Mouse (Mus musculus) heart, postnatal 14 days (tissue): ENCODE measurements around the gene Zfp867. TPM values are rescaled to one million over a fixed set of nuclear protein-coding genes. Genes with fewer than 3 reads are reported as not detected.

ENCODE experiments used
- DNase-seq, 2 experiments: peaks; one replicate each; pipeline ENCODE4 v3.0.0; 2021 to 2022
- intact Hi-C: fragments of 180-260 bp; cut with DNase I; formaldehyde crosslinking; loops from one replicate; pipeline ENCODE4 v1.15.1; 2025
- long read RNA-seq, 2 experiments: library from polyadenylated mRNA; stranded (forward); transcript quantifications; one replicate each; pipeline ENCODE4 v2.0.0; 2021
- total RNA-seq, 2 experiments: library from RNA; stranded (reverse); gene quantifications; 2 replicates each; pipeline ENCODE4 v1.2.3; 2021

Gene Zfp867
- 1 to 10 TPM; 4.2 to 4.6 TPM for total RNA-seq
- long read RNA-seq, experiment 1, partial matches to known transcripts, result 0 of 6 reads
- long read RNA-seq, experiment 1, other reads (novel, unspliced or antisense), result 3 of 6 reads
- long read RNA-seq, experiment 2, transcript Zfp867-201 (4 exons, 3,412 nt), result major isoform, 13 of 16 reads
- long read RNA-seq, experiment 2, partial matches to known transcripts, result 0 of 16 reads
- long read RNA-seq, experiment 2, other reads (novel, unspliced or antisense), result 3 of 16 reads

DNA sequence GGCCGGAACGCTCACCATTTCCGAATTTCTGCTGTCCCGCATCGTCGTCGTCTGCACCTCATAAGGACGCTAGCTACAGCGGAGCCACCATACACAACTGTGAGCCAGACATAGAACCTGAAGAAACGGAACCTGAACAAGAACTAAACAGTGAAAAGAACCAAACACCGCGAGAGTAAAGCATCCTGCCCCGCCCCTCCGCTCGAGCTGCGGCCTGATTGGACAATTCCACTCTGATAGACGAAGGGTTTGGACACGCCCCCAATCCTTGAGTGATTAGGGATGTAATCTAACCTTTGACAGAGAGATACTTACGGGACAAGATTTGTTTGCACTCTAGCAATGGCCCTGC lies at the start of gene Zfp867:
Gene Zfp867, minus strand, starts transcription at position 149 of the 352 bp plus-strand sequence.
- intact Hi-C loops, result loop anchor here (5.0 kb wide), 1 partner anchor 50 kb away; no protein-coding TSS in a partner anchor
- DNase-seq, result peak; percentile 81 to 89

DNA sequence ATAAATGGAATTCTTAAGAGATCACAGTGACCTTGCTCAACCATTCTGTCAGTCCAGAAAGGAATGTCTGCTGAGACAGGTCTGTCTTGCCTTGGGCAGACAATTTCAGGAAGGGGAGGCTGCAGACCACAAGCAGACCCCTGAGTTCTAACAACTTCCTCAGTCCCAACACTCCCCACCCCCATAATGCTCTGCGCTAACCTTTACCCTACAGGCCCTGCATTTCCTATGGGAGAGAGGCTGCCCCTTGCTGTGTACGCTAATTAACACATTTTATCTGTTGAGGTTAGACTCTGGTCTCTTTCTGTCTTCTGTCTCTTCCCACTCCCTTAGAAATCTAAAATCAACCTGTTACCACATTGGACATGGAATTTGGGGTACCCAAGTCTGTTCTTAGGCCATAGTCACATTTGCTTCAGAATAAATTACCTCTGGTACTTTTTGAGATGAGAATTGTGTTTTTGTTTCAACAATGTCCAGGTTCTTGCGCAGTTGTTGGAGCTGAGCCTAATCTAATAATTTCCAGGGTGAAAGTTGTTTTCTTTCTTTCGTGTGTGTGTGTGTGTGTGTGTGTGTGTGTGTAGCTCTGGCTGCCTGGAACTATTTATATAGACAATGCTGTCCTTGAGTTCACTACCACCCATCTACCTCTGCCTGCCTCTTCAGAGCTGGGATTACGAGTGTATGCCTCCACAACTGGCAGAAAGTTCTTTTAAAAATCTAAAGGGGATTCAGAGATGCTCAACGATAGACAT lies 47.6 kb upstream of the Zfp867 start:
- intact Hi-C loops, result loop anchor here (10.0 kb wide), 1 partner anchor 225 kb away; no protein-coding TSS in a partner anchor
- no peak for DNase-seq

DNA sequence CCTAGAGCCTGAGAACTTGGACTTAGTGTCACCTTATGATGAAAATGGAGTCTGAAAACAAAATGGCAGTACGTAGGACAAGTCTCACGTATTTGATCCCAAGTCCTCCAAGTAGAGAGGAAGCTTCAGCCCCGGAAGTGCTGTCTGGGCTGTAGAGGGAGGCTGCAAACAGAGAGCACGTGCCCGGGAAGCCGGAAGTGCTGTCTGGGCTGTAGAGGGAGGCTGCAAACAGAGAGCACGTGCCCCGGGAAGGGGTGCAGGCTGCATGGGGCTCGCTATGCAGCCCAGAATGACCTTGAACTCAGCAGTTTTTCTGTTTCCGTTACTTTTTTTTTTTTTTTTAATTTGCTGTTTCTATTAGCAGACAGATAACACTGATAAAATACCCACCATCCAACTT lies 46.0 kb upstream of the Zfp867 start:
- DNase-seq, result peak in 1 of 2 experiments; percentile 24
- intact Hi-C loops, result no loop called here

DNA sequence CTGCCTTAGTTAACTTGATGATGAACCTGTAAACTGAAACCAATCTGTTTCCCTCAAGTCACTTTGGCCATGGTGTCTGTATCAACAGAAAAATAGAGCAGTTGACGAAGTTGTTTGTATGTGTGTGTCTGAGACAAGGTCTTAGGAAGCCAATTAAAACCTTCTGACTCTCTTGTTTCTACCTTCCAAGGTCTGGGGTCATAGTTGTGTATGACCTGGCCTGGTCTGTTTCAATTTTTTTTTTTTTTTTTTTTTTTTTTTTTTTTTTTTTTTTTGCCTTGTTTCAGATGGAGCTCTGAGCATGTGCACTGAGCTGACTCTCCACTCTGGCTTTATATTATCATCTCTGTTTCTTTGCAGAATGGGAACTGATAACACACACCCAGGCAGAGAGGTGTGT lies 45.2 kb upstream of the Zfp867 start:
- DNase-seq, result no peak
- intact Hi-C loops, result no loop called here

DNA sequence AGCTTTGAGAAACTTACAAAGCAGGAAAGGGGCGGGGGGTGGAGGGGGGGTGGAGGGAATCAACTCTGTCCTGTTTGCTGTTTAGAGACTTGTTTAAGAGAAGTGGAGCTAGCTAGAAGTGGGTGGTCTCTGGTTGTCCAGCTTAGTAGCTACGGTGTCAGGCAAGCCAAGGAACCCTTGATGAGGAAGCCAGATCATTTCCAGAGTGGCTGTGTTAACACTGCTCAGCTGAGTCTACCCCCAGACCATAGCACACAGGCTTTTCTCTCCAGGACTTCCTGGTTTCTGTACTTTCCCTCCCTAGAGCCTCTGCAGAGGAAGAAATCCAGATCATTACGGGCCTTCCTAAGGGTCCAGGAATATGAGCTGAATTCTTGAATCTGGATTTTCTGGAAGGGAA lies 42.5 kb upstream of the Zfp867 start:
- DNase-seq, result no peak
- intact Hi-C loops, result no loop called here

DNA sequence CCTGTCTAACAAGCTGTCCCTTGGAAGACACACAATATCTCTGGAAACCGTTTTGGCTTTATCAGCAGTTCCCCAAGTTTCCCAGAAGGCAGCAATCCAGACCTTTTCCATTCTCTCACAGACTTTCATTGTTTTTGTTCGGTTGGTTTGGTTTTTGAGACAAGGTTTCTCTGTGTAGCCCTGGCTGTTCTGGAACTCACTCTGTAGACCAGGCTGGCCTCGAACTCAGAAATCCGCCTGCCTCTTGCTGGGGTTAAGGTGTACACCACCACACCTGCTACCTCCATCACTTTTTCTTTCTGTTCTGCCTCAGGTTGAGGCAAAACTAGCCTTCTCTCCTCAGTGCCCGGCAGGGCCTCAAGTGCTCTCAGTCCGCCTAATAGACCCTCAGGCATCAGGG lies 42.1 kb upstream of the Zfp867 start:
- DNase-seq, result no peak
- intact Hi-C loops, result no loop called here

DNA sequence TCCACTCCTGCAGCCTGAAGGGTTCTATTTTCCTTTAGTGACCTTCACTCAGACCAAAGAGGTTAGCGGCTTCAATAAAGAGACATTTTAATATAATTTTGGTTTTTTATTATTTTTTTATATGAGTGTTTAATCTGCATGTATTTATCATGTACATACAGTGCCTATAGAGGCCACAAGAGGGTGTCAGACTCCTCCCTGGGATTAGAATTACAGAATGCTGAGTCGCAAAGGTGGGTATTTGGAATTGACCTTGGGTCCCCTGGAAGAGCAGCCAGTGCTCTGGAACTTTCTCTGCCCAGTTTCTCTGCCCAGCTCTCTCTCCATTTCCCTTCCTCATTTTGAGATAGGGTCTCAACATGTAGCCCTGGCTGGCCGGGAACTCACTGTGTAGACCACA lies 41.3 kb upstream of the Zfp867 start:
- intact Hi-C loops, result no loop called here
- DNase-seq, result no peak

DNA sequence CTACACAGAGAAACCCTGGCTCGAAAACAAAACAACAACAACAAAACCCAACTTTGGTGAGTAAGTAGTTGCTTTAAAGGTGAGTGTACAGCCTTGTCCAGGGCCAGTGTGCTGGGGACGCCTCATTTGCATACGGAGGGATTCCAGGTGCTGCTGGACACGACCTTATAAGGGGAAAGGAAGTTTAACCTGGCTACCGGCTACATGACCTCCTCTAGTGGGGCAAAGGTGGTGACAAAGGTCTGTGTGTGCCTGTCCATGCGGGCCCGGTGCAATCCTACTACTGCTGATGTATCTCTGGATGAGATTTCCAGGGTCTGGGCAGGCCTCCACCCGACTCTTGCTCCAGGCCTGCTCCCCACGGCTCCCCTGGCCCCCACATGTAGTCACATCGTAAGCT lies 40.5 kb upstream of the Zfp867 start:
- no peak for DNase-seq
- intact Hi-C loops, result no loop called here

DNA sequence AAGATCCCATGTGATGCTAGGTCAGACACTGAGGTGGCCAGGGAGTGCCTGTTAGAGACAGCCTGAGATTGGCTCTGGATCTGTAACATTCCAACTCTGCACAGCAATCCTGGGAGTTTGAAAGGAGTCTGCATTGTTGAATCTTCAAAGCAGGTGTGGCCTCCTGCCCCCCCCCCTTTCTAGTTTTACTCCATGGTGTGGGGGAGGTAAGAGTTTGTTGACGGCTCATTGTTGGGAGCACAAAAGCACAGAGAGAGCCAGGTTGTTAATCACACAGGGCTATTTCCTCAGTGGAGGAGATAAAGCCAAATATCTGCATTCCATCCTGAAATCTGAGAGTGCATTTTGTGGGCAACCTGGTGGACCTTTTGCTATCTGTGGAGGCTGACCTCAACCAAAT lies 39.3 kb upstream of the Zfp867 start:
- intact Hi-C loops, result no loop called here
- no peak for DNase-seq

DNA sequence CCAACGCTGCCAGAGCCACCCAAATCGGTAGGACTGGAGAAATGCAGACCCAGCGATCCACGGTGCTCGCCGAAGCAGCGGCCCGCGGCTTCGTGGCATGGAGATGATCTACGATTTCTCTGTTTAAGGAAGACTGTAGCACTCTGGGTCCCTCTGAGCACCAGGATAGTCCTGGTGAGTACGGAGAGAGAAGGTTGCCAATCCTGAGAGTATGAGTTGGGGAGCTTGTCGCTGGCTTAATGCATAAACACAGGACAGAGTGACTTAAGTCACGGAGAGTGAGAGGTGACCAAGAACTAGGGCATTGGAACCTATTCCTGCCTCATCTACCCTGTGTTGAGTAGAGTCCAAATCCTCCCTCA lies 34.4 kb upstream of the Zfp867 start:
- no peak for DNase-seq
- intact Hi-C loops, result no loop called here

DNA sequence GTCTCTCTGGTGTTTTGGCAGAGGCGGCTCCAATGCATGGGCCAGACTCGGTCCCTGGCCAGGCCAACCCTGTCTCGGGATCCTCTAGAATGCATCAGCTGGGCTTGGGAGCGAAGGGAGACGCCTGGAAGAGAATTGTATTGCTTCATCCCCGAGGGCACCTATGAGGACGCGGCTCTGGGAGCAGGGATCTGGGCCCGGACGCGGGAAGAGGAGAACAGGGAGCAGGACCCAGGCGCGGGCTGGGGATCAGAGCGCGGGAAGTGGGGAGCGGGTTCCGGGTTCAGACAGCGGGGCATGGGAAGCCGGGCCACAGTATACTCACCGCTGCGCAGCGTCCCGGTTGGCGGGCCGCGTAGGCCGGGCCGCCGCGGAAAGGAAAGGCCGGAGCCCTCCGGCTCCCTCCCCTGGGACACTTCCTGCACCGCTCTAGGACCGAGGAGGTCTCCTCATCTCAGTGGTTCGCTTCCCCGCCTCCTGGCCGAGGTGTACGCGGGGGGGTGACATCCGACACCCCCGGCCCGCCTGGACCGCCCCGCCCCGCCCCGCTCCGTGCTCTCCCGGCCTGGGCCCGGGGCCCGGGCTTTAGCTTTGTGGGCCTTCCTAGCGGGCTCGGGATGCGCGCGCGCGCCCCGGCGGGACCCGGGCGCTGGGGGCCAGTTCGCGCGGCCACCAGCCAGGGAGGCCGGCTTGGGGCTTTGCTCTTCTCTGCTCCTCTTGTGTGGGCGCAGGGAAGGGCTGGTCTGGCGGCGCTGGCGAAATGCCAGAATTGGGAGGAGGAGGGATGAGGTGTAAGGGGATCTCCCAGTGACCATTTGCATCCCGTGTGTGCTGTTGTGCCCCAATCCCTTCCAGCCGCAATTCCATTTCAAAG lies 33.8 kb upstream of the Zfp867 start:
- intact Hi-C loops, result no loop called here
- peak; percentile 93 for DNase-seq

DNA sequence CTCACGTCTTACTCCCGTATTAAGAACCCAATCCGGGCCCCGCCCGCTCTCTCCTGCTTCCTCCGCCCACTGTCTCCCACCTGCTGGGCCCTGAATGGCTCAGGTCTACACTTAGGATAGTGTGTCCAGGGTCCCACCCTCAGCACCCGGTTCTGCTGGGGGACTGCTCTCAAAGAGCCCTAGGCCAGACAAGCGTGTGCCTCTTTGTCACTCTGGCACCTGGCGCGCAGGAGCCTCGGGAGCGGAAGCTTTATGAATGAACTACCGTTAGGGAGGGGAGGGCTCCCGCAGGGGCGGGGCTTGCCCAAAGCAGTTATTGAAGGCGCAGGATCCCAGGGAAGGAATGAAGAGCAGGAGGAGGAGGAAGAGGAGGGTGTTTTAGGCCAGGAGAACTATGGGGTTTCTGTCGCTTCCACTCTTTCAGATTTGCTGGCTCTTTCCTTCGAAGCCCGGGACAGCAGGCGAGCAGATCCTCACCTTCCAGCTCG lies 33.1 kb upstream of the Zfp867 start:
- DNase-seq, result peak; percentile 48 to 55
- intact Hi-C loops, result no loop called here

DNA sequence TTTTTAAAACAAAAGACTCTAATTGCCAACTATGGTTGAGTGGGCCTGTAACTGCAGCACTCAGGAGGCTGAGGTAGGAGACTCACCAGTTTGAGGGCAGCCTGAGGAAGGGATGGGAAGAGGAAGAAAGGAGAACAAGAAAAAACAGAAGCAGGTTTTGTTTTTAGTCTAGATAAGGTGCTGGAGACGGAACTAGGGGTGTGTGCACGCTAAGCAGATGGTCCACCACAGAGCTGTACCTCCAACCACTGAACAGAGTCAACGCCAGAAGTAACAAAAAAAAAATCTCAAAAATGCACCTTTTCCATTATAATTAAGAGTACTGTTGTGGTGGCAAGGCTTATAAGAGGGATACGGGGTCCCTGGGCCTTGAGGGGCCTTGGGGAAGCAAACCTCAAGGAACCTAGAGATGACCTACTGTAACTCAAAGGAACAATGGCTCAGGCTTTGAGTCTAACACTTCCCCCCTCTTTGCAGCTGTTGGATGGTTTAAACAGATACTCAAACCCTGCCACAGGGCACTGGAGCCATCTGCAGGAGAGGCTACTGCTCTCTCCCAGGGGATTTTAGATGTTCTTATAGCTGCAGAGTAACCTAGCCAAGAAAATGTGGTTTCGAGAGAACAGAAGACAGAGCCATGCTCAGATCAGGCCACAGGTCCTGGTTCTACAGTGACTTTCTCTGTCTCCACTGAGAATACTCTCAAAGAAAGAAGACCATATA lies 29.9 kb upstream of the Zfp867 start:
- intact Hi-C loops, result no loop called here
- no peak for DNase-seq

DNA sequence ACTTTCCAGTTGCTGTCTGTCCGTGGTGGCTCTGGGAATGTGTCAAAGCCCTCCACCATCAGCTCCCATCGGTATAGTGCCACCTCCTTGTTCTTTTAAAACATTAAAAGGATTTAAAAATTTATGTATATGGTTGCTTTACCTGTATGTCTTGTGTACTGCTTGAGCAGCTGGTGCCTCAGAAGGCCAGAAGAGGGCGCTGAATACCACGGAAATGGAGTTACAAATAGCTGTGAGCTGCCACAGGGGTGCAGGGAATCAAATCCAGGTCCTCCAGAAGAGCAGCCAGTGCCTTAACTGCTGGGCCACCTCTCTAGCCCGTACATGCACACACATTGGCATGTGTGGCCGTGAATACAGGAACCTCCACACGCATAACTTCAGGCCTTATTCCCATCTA lies 25.5 kb upstream of the Zfp867 start:
- no peak for DNase-seq
- intact Hi-C loops, result no loop called here

DNA sequence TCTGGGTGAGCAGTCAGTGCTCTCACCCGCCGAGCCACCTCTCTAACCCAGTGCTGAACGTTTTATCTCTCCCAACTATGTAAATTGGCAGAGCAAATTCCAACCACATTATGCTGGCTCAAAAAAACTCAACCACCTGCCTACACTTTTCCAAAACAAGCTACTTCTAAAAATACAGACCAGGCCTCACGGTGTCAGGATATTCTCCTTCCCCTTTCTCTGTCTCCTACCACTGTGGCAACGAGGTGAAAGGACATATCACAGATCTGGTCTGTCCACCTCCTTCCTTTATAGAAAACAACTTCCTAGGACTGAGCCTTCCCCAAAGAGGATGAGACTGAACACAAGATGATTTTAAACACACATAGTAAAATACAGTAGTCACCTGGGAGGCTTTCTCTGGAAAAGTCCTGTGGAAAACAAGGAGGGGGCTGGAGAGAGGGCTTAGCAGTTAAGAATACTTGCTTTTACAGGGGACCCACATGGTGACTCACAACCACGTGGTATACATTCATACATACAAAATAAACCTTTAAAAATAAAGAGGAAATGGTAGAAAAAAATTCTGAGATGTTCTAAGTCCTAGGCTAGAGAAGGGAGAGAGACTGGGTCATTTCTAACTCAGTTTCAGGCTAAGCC lies 24.5 kb upstream of the Zfp867 start:
- intact Hi-C loops, result no loop called here

DNA sequence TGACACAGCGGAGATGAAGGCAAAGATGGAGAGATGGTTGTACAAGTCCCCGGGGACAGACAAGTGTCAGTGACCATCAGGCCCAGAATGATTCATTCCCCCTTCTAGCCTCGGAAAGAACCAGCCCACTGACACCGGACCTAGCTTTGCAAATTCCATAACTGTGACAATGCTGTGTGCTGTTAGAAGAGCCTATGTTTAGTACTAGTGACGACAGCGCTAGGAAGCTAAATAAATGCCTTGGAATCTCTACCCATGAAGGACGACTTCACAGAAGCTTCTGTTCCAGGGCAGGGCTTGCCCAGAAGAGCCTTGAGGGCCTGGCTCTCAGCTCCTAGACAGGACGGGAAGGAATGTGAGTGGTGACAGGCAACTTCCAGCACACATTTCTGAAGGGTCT lies 13.9 kb upstream of the Zfp867 start:
- DNase-seq, result no peak
- intact Hi-C loops, result no loop called here

More for the DNA sequence above, 24.5 kb upstream of the Zfp867 start:
- no peak for DNase-seq

DNA sequence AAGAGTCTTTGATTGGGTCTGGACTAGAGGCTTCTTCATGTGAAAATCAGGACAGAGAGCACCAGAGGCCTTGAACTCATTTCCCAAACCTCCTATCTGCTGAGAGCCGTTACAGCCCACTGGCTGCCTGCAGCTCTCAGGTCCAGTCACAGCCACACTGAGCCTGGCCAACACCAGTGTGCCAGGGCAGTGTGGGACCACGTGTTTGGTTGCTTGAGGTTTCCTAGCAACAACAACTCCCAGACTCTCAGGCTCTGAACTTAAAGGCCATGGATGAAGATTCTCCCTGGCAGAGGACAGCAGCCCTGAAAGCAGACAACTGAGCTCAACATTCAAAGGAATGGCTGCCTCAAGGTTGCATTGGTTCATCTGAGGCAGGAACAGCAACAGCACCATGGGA lies 13.4 kb upstream of the Zfp867 start:
- intact Hi-C loops, result no loop called here

DNA sequence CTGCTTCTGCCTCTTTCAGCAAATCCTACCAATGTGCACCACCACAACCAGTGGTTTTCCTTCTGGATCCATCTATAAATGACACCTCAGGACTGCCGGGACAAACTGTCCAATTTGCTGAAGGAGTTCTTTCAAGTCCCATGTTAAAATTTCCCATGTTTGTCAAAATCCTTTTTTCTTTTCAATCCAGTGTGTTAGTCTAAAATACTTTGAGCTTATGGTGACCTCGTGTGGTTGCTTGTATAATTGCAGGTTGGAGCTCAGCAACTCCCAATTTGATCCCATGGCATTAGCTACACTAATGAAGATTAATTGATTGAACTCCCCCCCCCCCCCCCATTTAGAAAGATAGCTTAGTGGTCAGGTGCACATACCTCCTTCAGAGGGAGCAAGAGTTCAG lies 10.9 kb upstream of the Zfp867 start:
- peak; percentile 45 to 72 for DNase-seq
- intact Hi-C loops, result loop anchor here (2.0 to 5.0 kb wide), 3 partner anchors 36 to 246 kb away; no protein-coding TSS in a partner anchor

More for the DNA sequence above, 13.4 kb upstream of the Zfp867 start:
- no peak for DNase-seq

DNA sequence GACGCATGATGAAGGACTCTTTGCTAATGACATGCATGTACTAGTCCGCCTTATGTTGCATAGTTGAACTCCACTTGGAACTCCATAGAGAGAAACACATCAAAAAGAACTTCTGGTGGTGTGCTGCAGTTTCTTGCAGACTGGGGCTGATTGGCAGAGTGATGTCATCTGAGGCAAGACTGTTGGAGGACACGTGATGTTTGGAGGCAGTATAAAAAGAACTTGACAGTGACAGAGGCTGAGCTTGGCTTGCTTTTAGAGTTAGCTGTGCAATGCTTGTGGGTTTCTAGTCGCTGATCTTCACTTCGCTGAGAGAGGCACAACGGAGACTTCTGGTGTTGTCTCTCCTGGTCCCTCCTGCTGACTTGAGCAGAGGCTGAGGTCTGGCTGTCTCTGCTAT lies 5.0 kb upstream of the Zfp867 start:
- intact Hi-C loops, result no loop called here

More for the DNA sequence above, 5.0 kb upstream of the Zfp867 start:
- no peak for DNase-seq
